Mouse (Mus musculus) limb, embryonic 11.5 days (tissue): ENCODE data around the gene Bdp1. TPM values are rescaled to one million over a fixed set of nuclear protein-coding genes. Genes with fewer than 3 reads are reported as not detected.

Experiments used
- ATAC-seq: fragments of 200-750 bp; cut with Nextera tagmentation; 2 replicates; pipeline ENCODE4 v1.8.0; 2017; ENCODE audit warnings: low read depth; ENCODE audit not compliant: insufficient number of reproducible peaks, low FRiP score, low TSS enrichment
- DNase-seq: peaks from one replicate; pipeline ENCODE4 v3.0.0-alpha.2; 2015; ENCODE audit warnings: low spot score
- H3K27ac ChIP-seq: fragments of 300-500 bp; sonication (generic); replicated peaks from 2 replicates; pipeline ENCODE4 v1.5.1; 2014; ENCODE audit warnings: low read depth, mild to moderate bottlenecking, low read length
- H3K27me3 ChIP-seq: fragments of 300-500 bp; sonication (generic); 2 replicates; pipeline ENCODE4 v1.6.1; 2014; ENCODE audit warnings: mild to moderate bottlenecking, low read length, mixed read lengths; ENCODE audit not compliant: control insufficient read depth, insufficient read depth
- H3K36me3 ChIP-seq: fragments of 300-500 bp; sonication (generic); 2 replicates; pipeline ENCODE4 v1.6.1; 2014; ENCODE audit warnings: mild to moderate bottlenecking, low read length, moderate library complexity, mixed read lengths; ENCODE audit not compliant: control insufficient read depth, insufficient read depth
- H3K4me1 ChIP-seq: fragments of 300-500 bp; sonication (generic); 2 replicates; pipeline ENCODE4 v1.6.1; 2014; ENCODE audit warnings: low read length, mixed read lengths; ENCODE audit not compliant: control insufficient read depth, insufficient read depth
- H3K4me2 ChIP-seq: fragments of 300-500 bp; sonication (generic); 2 replicates; pipeline ENCODE4 v1.6.1; 2014; ENCODE audit warnings: low read depth, mild to moderate bottlenecking, moderate library complexity; ENCODE audit not compliant: severe bottlenecking
- H3K4me3 ChIP-seq: fragments of 300-500 bp; sonication (generic); 2 replicates; pipeline ENCODE4 v1.5.1; 2014; ENCODE audit warnings: low read depth, low read length
- H3K9ac ChIP-seq: fragments of 300-500 bp; sonication (generic); 2 replicates; pipeline ENCODE4 v1.6.1; 2014; ENCODE audit warnings: mild to moderate bottlenecking, low read length
- H3K9me3 ChIP-seq: fragments of 300-500 bp; sonication (generic); 2 replicates; pipeline ENCODE4 v1.6.1; 2016; ENCODE audit warnings: low read length; ENCODE audit not compliant: control insufficient read depth
- WGBS: fragments of 180-500 bp; shearing (Covaris S2); extraction: QIAGEN DNeasy Blood & Tissue Kit; methylation state at CpG from one replicate; pipeline ENCODE4 v1.1.7; 2014; 5-methylcytosine and 5-hydroxymethylcytosine counted together
- polyA plus RNA-seq: library from polyadenylated mRNA; unstranded; fragments of >200 nt; fragmentation: Nextera tagmentation; extraction: Ambion mirVana; gene quantifications from 2 replicates; pipeline ENCODE4 v1.2.1, GENCODE M21; 2014

The Bdp1 gene
- polyA plus RNA-seq, 1 experiment from 2014 or later, result 31.4 TPM

DNA sequence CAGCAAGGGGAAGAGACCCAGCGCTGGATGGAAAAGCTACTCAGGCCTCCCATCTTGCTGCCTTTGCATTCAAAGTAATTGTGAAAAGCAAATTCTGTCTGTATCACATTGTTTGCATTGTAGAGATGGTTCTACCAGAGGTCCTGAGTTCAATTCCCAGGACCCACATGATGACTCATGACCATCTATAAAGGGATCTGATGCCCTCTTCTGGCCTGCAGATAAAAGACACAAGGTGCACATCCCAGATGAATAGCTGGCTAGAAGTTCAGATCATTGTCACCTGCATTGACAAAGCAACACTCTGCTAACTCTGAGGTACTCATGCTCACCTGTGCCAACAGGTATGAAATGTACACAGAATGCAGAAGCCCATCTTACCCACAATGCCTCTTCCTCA is 120.5 kb downstream of the Bdp1 start:
- no peaks in the 10 kb centered on the region for H3K4me1 ChIP-seq
- DNase-seq (no peak), ATAC-seq (no peak)
- H3K9me3 ChIP-seq, result no peaks in the 10 kb centered on the region
- H3K4me3 ChIP-seq, result no peak overlapping the region
- 89% methylated on average over 1 of the region's 1 CpGs for WGBS
- no peaks in the 10 kb centered on the region for H3K27me3 ChIP-seq
- no peak overlapping the region for H3K9ac ChIP-seq
- 0 out of 2 replicates have a peak, but pooled peaks cover 2% of the 10 kb centered on the region for H3K36me3 ChIP-seq
- H3K27ac ChIP-seq, result no peak overlapping the region
- H3K4me2 ChIP-seq, result no peak overlapping the region

DNA sequence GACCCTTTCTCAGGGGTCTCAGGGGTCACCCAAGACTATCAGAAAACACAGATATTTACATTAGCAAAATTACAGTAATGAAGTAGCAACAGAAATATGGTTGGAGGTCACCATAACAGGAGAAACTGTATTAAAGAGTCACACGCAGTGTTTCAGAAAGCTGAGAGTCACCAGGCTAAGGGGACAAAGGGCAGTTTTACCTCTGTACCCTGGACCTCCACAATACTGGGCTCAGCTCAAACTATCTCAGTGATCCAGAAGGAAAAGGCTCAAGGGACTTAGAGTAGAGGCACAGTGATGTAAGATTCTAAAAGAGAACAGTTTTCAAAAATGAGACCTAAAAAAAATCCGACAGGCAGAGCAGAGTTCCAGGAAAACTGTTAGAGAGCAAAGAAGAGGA is 124.5 kb downstream of the Bdp1 start:
- Histone ChIP-seq H3K36me3 (0 out of 2 replicates have a peak, but pooled peaks cover 2% of the 10 kb centered on the region), H3K4me1 (no peaks in the 10 kb centered on the region), H3K4me2 (no peak overlapping the region), H3K9me3 (no peaks in the 10 kb centered on the region), H3K9ac (no peak overlapping the region), H3K27ac (no peak overlapping the region), H3K4me3 (no peak overlapping the region), H3K27me3 (no peaks in the 10 kb centered on the region)
- no peak for DNase-seq
- ATAC-seq, result no peak
- WGBS, result 76% methylated on average over 2 of the region's 2 CpGs

DNA sequence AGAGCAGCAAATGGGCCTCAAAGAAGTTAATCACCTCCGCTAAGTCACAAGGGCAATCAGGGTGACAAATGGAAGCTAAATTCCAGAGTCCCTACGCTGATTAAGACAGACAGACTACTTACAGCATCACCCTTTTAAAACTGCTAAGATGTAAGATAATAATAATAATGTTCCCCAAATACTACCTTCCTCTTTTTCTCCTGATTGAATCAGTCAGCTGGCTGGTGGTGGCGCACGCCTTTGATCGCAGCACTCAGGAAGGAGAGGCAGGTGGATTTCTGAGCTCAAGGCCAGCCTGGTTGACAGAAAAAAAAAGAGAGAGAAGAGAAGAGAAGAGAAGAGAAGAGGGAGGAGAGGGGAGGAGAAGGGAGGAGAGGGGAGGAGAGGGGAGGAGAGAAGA is 133.8 kb downstream of the Bdp1 start:
- DNase-seq (no peak), ATAC-seq (no peak)
- WGBS, result 83% methylated on average over 5 of the region's 5 CpGs
- Histone ChIP-seq H3K4me1 (no peaks in the 10 kb centered on the region), H3K27ac (no peak overlapping the region), H3K36me3 (no peaks in the 10 kb centered on the region), H3K27me3 (no peaks in the 10 kb centered on the region), H3K9ac (no peak overlapping the region), H3K9me3 (no peaks in the 10 kb centered on the region), H3K4me3 (no peak overlapping the region), H3K4me2 (no peak overlapping the region)

Other genes starting within 250 kb of the Bdp1 start
- not detected in 2 replicates for gene Cartpt, start 203.0 kb downstream of the Bdp1 start, polyA plus RNA-seq
- 49.1 and 50.9 TPM in 2 replicates for gene Mccc2, start 88.4 kb downstream of the Bdp1 start, polyA plus RNA-seq
- 248 and 260 TPM in 2 replicates for gene Serf1, start 3.9 kb upstream of the Bdp1 start, polyA plus RNA-seq
- gene Smn1, start 20.8 kb upstream of the Bdp1 start, polyA plus RNA-seq, result 85.2 and 93.9 TPM in 2 replicates
- 0.19 and 0.41 TPM in 2 replicates for gene Naip2, start 98.0 kb upstream of the Bdp1 start, polyA plus RNA-seq
- 0.25 TPM in 1 of 2 replicates, not detected in the other for gene Naip5, start 142.3 kb upstream of the Bdp1 start, polyA plus RNA-seq
- gene Naip6, start 213.6 kb upstream of the Bdp1 start, polyA plus RNA-seq, result 0.07 and 0.17 TPM in 2 replicates